Mouse (Mus musculus) thymus, postnatal 4 days (tissue): ENCODE measurements around the gene Zfp622.
"Not testable (repeated sequence)": the region's sequence is repeated elsewhere in the genome, so short reads cannot be mapped to it uniquely, and the experiment has no call there.

Experiments
- DNase-seq: peaks from one replicate; pipeline ENCODE4 v3.0.0; 2021

Gene Zfp622

GRCm38 (mm10) chr15:25972758-25973157 lies 11.4 kb upstream of the Zfp622 start:
- no peak for DNase-seq

- DNase-seq, result no peak
Measured at GRCm38 (mm10) chr15:25974352-25974751, 9.8 kb upstream of the Zfp622 start.

- no peak for DNase-seq
Measured at GRCm38 (mm10) chr15:25975810-25976209, 8.4 kb upstream of the Zfp622 start.

- not testable (repeated sequence) for DNase-seq
Measured at GRCm38 (mm10) chr15:25983614-25984013, 552 bp upstream of the Zfp622 start.

- DNase-seq, result peak; percentile 50
Measured at GRCm38 (mm10) chr15:25984734-25985492, 747 bp downstream of the Zfp622 start.

GRCm38 (mm10) chr15:25992992-25993727 lies 9.0 kb downstream of the Zfp622 start:
- DNase-seq, result peak; percentile 55

GRCm38 (mm10) chr15:25995521-25995920 lies 11.4 kb downstream of the Zfp622 start:
- no peak for DNase-seq

GRCm38 (mm10) chr15:25999545-25999944 lies 15.4 kb downstream of the Zfp622 start:
- DNase-seq, result not testable (repeated sequence)

GRCm38 (mm10) chr15:26008621-26009020 lies 24.5 kb downstream of the Zfp622 start:
- DNase-seq, result no peak

GRCm38 (mm10) chr15:26012891-26013290 lies 28.7 kb downstream of the Zfp622 start:
- DNase-seq, result no peak

- DNase-seq, result no peak
Measured at GRCm38 (mm10) chr15:26015979-26016665, 32.0 kb downstream of the Zfp622 start.

GRCm38 (mm10) chr15:26021721-26022120 lies 37.6 kb downstream of the Zfp622 start:
- DNase-seq, result no peak

- DNase-seq, result no peak
Measured at GRCm38 (mm10) chr15:26022636-26023035, 38.5 kb downstream of the Zfp622 start.

- DNase-seq, result no peak
Measured at GRCm38 (mm10) chr15:26031692-26032091, 47.5 kb downstream of the Zfp622 start.

- DNase-seq, result no peak
Measured at GRCm38 (mm10) chr15:26040567-26040966, 56.4 kb downstream of the Zfp622 start.

GRCm38 (mm10) chr15:26041196-26041947 lies 57.2 kb downstream of the Zfp622 start:
- DNase-seq, result no peak
